ENCODE assay signal across 12 mouse cellular contexts in the genomic region with DNA sequence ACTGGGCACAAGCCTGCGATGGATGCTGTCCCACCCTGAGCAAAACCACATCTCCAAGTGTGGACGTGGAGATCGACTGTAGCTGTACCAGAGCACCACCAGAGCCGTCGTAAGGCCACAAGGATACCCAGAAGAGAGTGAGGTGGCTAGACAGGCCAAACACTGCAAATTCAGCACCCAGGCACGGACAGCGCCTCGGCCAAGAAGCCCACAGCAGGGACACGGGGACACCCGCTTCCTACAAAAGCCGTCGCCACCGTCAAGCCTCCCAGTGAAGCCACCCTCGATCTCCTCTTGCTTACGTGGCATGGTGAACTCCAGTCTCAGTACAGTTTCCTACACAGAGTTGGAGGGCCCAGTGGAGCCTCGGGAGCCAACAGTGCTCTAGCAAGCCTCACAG. TPM values are rescaled to one million over a fixed set of nuclear protein-coding genes. Genes with fewer than 3 reads are reported as not detected.
DNase-seq lines count a peak whose midpoint lies in the region; ATAC-seq and TF ChIP-seq lines count a peak whose summit lies in the region.
"Had no signal": no experiment of that assay in that cellular context is flagged by ENCODE, and none has a peak within 500 bp of the region (broad histone marks: within the 10 kb centered on the region; RNA-seq: fewer than 3 reads in every experiment).

No protein-coding gene starts in this region.

- no peak overlapping the region for H3K4me3 ChIP-seq in forebrain, postnatal 0 days (ENCODE audit: low read depth, low read length)
- H3K4me3 ChIP-seq in forebrain, embryonic 12.5 days (replicated peaks): no peak overlapping the region
- H3K4me3 ChIP-seq: lung, embryonic 15.5 days had no signal

- 5% methylated on average over 16 of the region's 16 CpGs for WGBS in forebrain, postnatal 0 days
- WGBS in forebrain, embryonic 12.5 days: 2% methylated on average over 16 of the region's 16 CpGs

- H3K36me3 ChIP-seq in forebrain, postnatal 0 days (ENCODE audit: insufficient read depth): peaks cover 4% of the 10 kb centered on the region; the same call in 1 of the 2 replicates
- 0 out of 2 replicates have a peak, but pooled peaks cover 4% of the 10 kb centered on the region for H3K36me3 ChIP-seq in forebrain, embryonic 12.5 days (replicated peaks)
- H3K36me3 ChIP-seq: lung, embryonic 15.5 days had no signal

- H3K9ac ChIP-seq in forebrain, postnatal 0 days: no peak overlapping the region
- no peak overlapping the region for H3K9ac ChIP-seq in forebrain, embryonic 12.5 days
- H3K9ac ChIP-seq: lung, embryonic 15.5 days had no signal

- DNase-seq in forebrain, postnatal 0 days: peak; percentile 15
- DNase-seq in ovary, postnatal 14 days (ENCODE audit: low spot score): peak; percentile 31
- DNase-seq in ovary, postnatal 10 days (ENCODE audit: low spot score): no peak
- DNase-seq in testis, postnatal 14 days (ENCODE audit: low spot score): peak; percentile 31
- no peak for DNase-seq in layer of hippocampus, postnatal 14 days (ENCODE audit: low spot score in 2 of 2)
- no peak for DNase-seq in layer of hippocampus, postnatal 36 days

- no peaks in the 10 kb centered on the region for H3K9me3 ChIP-seq in forebrain, postnatal 0 days (ENCODE audit: low read length)
- no peaks in the 10 kb centered on the region for H3K9me3 ChIP-seq in forebrain, embryonic 12.5 days
- H3K9me3 ChIP-seq: lung, embryonic 15.5 days had no signal

- TF ChIP-seq CTCF in forebrain, postnatal 0 days (IDR thresholded peaks at IDR 0.05; ENCODE audit: low read depth): no peak

- H3K4me2 ChIP-seq in forebrain, postnatal 0 days (ENCODE audit: low read depth): no peak overlapping the region
- no peak overlapping the region for H3K4me2 ChIP-seq in forebrain, embryonic 12.5 days
- H3K4me2 ChIP-seq: lung, embryonic 15.5 days had no signal

- peaks cover 12% of the 10 kb centered on the region; the same call in 1 of the 2 replicates for H3K4me1 ChIP-seq in forebrain, postnatal 0 days (ENCODE audit: insufficient read depth)
- H3K4me1 ChIP-seq in forebrain, embryonic 12.5 days: peaks cover 35% of the 10 kb centered on the region

- ATAC-seq in forebrain, postnatal 0 days: no peak
- no peak for ATAC-seq in forebrain, embryonic 12.5 days (ENCODE audit: low FRiP score)
- ATAC-seq in hematopoietic stem cell, adult 5-6 weeks (replicated peaks in 1 of 2; ENCODE audit: insufficient read depth in 1 of 2, low FRiP score in 2 of 2, low TSS enrichment in 1 of 2, low read depth in 1 of 2, poor library complexity in 2 of 2, severe bottlenecking in 2 of 2): peak; percentile 14 to 50; a peak in 1 of 4 replicates

- peaks cover 71% of the 10 kb centered on the region for H3K27me3 ChIP-seq in forebrain, postnatal 0 days (ENCODE audit: insufficient read depth, low read length)
- peaks cover 86% of the 10 kb centered on the region for H3K27me3 ChIP-seq in forebrain, embryonic 12.5 days

- no peak overlapping the region for H3K27ac ChIP-seq in forebrain, postnatal 0 days (ENCODE audit: low read depth, low read length)
- H3K27ac ChIP-seq in forebrain, embryonic 12.5 days: no peak overlapping the region
- H3K27ac ChIP-seq: lung, embryonic 15.5 days had no signal

RNA-seq across cellular contexts. Expression of a gene that starts 3.0 kb away (rescaled TPM):
- 0.08 TPM in 1 of 2 replicates, not detected in the other for total RNA-seq in forebrain, postnatal 0 days (2014; rRNA removed)
- 0.06 TPM in 1 of 2 replicates, not detected in the other for polyA plus RNA-seq in forebrain, postnatal 0 days (2015; fragmentation: Nextera tagmentation; extraction: Ambion mirVana)
- 0.15 TPM in 1 of 2 replicates, not detected in the other for polyA plus RNA-seq in forebrain, embryonic 12.5 days (2016; fragmentation: Nextera tagmentation; extraction: Ambion mirVana)
- not detected in 2 replicates for total RNA-seq in hematopoietic stem cell, adult 5-6 weeks (2017)
- total RNA-seq in layer of hippocampus, postnatal 14 days (2021): not detected
- total RNA-seq in layer of hippocampus, postnatal 36 days (2021): not detected
- polyA plus RNA-seq: C2C12; heart, embryonic 14.5 days; lung, embryonic 15.5 days; stomach, embryonic 14.5 days had no signal

RNA-seq across cellular contexts. Expression of a gene that starts 32.2 kb away (rescaled TPM):
- 21.2 and 22.2 TPM in 2 replicates for total RNA-seq in forebrain, postnatal 0 days (2014; rRNA removed)
- polyA plus RNA-seq in forebrain, postnatal 0 days (2015; fragmentation: Nextera tagmentation; extraction: Ambion mirVana): 5.5 and 9.1 TPM in 2 replicates
- polyA plus RNA-seq in forebrain, embryonic 12.5 days (2016; fragmentation: Nextera tagmentation; extraction: Ambion mirVana): 20.0 and 21.4 TPM in 2 replicates
- 6.9 and 7.3 TPM in 2 replicates for total RNA-seq in hematopoietic stem cell, adult 5-6 weeks (2017)
- total RNA-seq in layer of hippocampus, postnatal 14 days (2021): 10 to 100 TPM; 20.8 to 21.8 TPM
- 10 to 100 TPM; 25.6 to 26.2 TPM for total RNA-seq in layer of hippocampus, postnatal 36 days (2021)

Comparison
In these comparisons a context has a peak if more than half of its experiments do, and no peak if none do; other contexts are left out.
1. DNase-seq: peak in forebrain, postnatal 0 days (single experiment), ovary, postnatal 14 days (single experiment) and testis, postnatal 14 days (single experiment); none in ovary, postnatal 10 days (single experiment), layer of hippocampus, postnatal 14 days (0 of 2) and layer of hippocampus, postnatal 36 days (0 of 2).
2. ATAC-seq: peak in hematopoietic stem cell, adult 5-6 weeks (2 of 2); none in forebrain, postnatal 0 days (single experiment) and forebrain, embryonic 12.5 days (single experiment).